Mouse (Mus musculus) cerebellum, postnatal 36 days (tissue): ENCODE measurements around the gene Antxr1.

ENCODE experiments used
- DNase-seq, 2 experiments: peaks; one replicate each; pipeline ENCODE4 v3.0.0; 2021 to 2022; ENCODE audit warnings: mixed read lengths in 2 of 2

Gene Antxr1

GRCm38 (mm10) chr6:87335091-87335934, at the start of gene Antxr1:
Gene Antxr1, minus strand, starts transcription at chr6:87335821.
- DNase-seq: peak; percentile 19 to 39

GRCm38 (mm10) chr6:87384761-87385160, 49.1 kb upstream of the Antxr1 start:
- no peak for DNase-seq

GRCm38 (mm10) chr6:87383926-87384691, 48.5 kb upstream of the Antxr1 start:
- peak in 1 of 2 experiments; percentile 7 for DNase-seq

GRCm38 (mm10) chr6:87373057-87373456, 37.4 kb upstream of the Antxr1 start, which contains the start of gene Gkn2:
Gene Gkn2, plus strand, starts transcription at chr6:87373357.
- DNase-seq: no peak

GRCm38 (mm10) chr6:87369223-87369622, 33.6 kb upstream of the Antxr1 start:
- DNase-seq: no peak

- no peak for DNase-seq
Observed at GRCm38 (mm10) chr6:87354441-87354840, 18.8 kb upstream of the Antxr1 start.

GRCm38 (mm10) chr6:87350829-87351228, 15.2 kb upstream of the Antxr1 start, which contains the start of gene Gkn1:
Gene Gkn1, minus strand, starts transcription at chr6:87350942.
- no peak for DNase-seq

- DNase-seq: no peak
Observed at GRCm38 (mm10) chr6:87335935-87336295, 294 bp upstream of the Antxr1 start.

- DNase-seq: no peak
Observed at GRCm38 (mm10) chr6:87334361-87335090, 1.1 kb downstream of the Antxr1 start.

- DNase-seq: no peak
Observed at GRCm38 (mm10) chr6:87332380-87332779, 3.2 kb downstream of the Antxr1 start.

GRCm38 (mm10) chr6:87328265-87329173, 7.1 kb downstream of the Antxr1 start:
- DNase-seq: no peak

GRCm38 (mm10) chr6:87326932-87327331, 8.7 kb downstream of the Antxr1 start:
- no peak for DNase-seq

GRCm38 (mm10) chr6:87323381-87323780, 12.2 kb downstream of the Antxr1 start:
- peak in 1 of 2 experiments; percentile 10 for DNase-seq

GRCm38 (mm10) chr6:87318651-87319050, 17.0 kb downstream of the Antxr1 start:
- DNase-seq: no peak

- no peak for DNase-seq
Observed at GRCm38 (mm10) chr6:87316966-87317365, 18.7 kb downstream of the Antxr1 start.

- no peak for DNase-seq
Observed at GRCm38 (mm10) chr6:87312761-87313160, 22.9 kb downstream of the Antxr1 start.

GRCm38 (mm10) chr6:87304486-87304885, 31.1 kb downstream of the Antxr1 start:
- DNase-seq: no peak

GRCm38 (mm10) chr6:87302746-87303145, 32.9 kb downstream of the Antxr1 start:
- DNase-seq: no peak

GRCm38 (mm10) chr6:87301991-87302390, 33.6 kb downstream of the Antxr1 start:
- DNase-seq: no peak

- no peak for DNase-seq
Observed at GRCm38 (mm10) chr6:87294904-87295303, 40.7 kb downstream of the Antxr1 start.

- DNase-seq: no peak
Observed at GRCm38 (mm10) chr6:87292911-87293851, 42.4 kb downstream of the Antxr1 start.
